Mouse (Mus musculus) hindbrain, embryonic 13.5 days (tissue): ENCODE results near the gene U2surp. TPM values are rescaled to one million over a fixed set of nuclear protein-coding genes. Genes with fewer than 3 reads are reported as not detected.

Experiments used
- ATAC-seq: fragments of 200-750 bp; cut with Nextera tagmentation; 2 replicates; pipeline ENCODE4 v1.8.0; 2017; ENCODE audit warnings: moderate TSS enrichment; ENCODE audit not compliant: low FRiP score
- H3K27ac ChIP-seq: fragments of 300-500 bp; sonication (generic); 2 replicates; pipeline ENCODE4 v1.5.1; 2015; ENCODE audit warnings: inconsistent platforms, mild to moderate bottlenecking, moderate library complexity
- H3K27me3 ChIP-seq: fragments of 300-500 bp; sonication (generic); 2 replicates; pipeline ENCODE4 v1.6.1; 2015; ENCODE audit warnings: mild to moderate bottlenecking, inconsistent platforms
- H3K36me3 ChIP-seq: fragments of 300-500 bp; sonication (generic); 2 replicates; pipeline ENCODE4 v1.6.1; 2015; ENCODE audit warnings: mild to moderate bottlenecking, inconsistent platforms
- H3K4me1 ChIP-seq: fragments of 300-500 bp; sonication (generic); replicated peaks from 2 replicates; pipeline ENCODE4 v1.6.1; 2015; ENCODE audit warnings: inconsistent platforms
- H3K4me2 ChIP-seq: fragments of 300-500 bp; sonication (generic); 2 replicates; pipeline ENCODE4 v1.6.1; 2015; ENCODE audit warnings: inconsistent platforms, mild to moderate bottlenecking, moderate library complexity
- H3K4me3 ChIP-seq: fragments of 300-500 bp; sonication (generic); 2 replicates; pipeline ENCODE4 v1.5.1; 2015; ENCODE audit warnings: mild to moderate bottlenecking, inconsistent platforms
- H3K9ac ChIP-seq: fragments of 300-500 bp; sonication (generic); 2 replicates; pipeline ENCODE4 v1.6.1; 2015; ENCODE audit warnings: mild to moderate bottlenecking, inconsistent platforms
- H3K9me3 ChIP-seq: fragments of 300-500 bp; sonication (generic); 2 replicates; pipeline ENCODE4 v1.6.1; 2016; ENCODE audit warnings: inconsistent platforms
- WGBS: fragments of 180-500 bp; shearing (Covaris S2); methylation state at CpG from one replicate; pipeline ENCODE4 v1.1.7; 2015; 5-methylcytosine and 5-hydroxymethylcytosine counted together
- polyA plus RNA-seq: library from polyadenylated mRNA; unstranded; fragments of >200 nt; fragmentation: Nextera tagmentation; extraction: Ambion mirVana; gene quantifications from 2 replicates; pipeline ENCODE4 v1.2.1, GENCODE M21; 2015

Gene U2surp
- 156 and 158 TPM in 2 replicates for polyA plus RNA-seq

DNA sequence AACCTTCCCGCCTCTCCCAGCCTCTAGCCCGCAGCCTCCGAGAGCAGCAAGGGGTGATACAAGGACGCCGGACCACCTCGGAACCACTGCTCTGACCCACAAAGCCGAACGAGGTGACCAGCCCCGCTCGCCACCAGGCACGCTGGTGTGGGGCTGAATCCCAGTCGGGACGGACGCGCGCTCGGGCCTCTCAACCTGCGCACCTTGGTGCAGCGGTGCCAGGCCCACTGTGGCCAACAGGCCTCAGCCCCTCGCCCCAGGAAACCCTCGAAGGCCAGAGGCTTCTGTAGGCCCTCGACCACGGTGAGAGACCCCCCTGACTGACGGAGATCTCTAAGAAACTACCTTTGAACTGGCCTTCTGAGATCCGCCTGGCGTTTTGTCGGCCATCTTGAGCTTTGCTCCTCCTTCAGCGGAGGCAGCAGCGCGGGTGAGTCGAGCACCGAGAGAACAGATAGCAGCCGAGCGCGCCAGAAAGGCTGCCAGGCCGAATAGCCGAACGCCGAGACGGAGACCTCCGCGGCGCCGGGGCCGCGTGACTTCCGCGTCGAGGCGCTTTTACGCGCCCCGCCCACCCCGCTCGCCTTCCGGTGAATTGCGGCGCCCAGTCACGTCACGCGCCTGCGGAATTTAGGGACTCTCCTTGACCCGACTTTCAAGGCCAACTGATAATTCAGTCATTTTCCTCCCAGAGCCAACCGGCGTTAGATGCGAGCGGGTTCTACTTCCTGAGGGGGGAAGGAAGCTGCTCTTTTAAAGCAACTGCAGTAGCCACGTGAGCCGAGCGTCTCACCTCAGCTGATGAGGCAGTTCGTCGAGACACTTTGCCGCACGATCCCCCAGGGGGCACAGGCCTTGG, at the start of gene U2surp:
Gene U2surp, minus strand, starts transcription at position 525 of the 859 bp plus-strand sequence.
- Histone ChIP-seq H3K9me3 (no peaks in the 10 kb centered on the region), H3K27me3 (no peaks in the 10 kb centered on the region), H3K27ac (peak within 1 kb of the TSS; percentile 92), H3K4me1 (peaks cover 19% of the 10 kb centered on the region), H3K9ac (peak within 1 kb of the TSS; percentile 94), H3K36me3 (0 out of 2 replicates have a peak, but pooled peaks cover 3% of the 10 kb centered on the region), H3K4me2 (peak within 1 kb of the TSS; percentile 84), H3K4me3 (peak within 1 kb of the TSS; percentile 98)
- peak; percentile 97 for ATAC-seq
- WGBS: under 1% methylated on average over 74 of the region's 74 CpGs

DNA sequence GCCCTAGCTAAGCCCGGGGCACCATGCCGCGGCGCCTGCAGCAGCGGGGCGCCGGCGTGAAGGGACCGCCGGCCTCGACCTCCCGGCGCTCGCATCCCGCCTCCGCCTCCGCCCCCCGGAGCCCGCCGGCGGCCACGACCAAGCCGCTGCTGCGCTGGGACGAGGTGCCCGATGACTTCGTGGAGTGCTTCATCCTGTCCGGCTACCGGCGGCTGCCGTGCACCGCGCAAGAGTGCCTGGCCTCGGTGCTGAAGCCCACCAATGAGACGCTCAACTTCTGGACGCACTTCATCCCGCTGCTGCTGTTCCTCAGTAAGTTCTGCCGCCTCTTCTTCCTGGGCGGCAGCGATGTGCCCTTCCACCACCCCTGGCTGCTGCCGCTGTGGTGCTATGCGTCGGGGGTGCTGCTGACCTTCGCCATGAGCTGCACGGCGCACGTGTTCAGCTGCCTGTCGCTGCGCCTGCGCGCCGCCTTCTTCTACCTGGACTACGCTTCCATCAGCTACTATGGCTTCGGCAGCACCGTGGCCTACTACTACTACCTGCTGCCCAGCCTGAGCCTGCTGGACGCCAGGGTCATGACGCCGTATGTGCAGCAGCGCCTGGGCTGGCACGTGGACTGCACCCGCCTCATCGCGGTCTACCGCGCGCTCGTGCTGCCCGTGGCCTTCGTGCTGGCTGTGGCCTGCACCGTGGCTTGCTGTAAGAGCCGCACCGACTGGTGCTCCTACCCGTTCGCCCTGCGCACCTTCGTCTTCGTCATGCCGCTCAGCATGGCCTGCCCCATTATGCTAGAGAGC, 48.3 kb upstream of the U2surp start:
- 10% methylated on average over 71 of the region's 78 CpGs for WGBS
- peak overlapping the region; percentile 85 for H3K27ac ChIP-seq
- peak overlapping the region; percentile 67 for H3K4me3 ChIP-seq
- peak; percentile 71 for ATAC-seq
- H3K36me3 ChIP-seq: no peaks in the 10 kb centered on the region
- H3K27me3 ChIP-seq: peaks cover 54% of the 10 kb centered on the region
- peak overlapping the region; percentile 86 for H3K9ac ChIP-seq
- H3K4me2 ChIP-seq: peak overlapping the region; percentile 88
- H3K4me1 ChIP-seq: peaks cover 28% of the 10 kb centered on the region
- no peaks in the 10 kb centered on the region for H3K9me3 ChIP-seq

- peaks cover 28% of the 10 kb centered on the region for H3K4me1 ChIP-seq
- peak within 1 kb of the TSS; percentile 67 for H3K4me3 ChIP-seq
- peak within 1 kb of the TSS; percentile 85 for H3K27ac ChIP-seq
- no peaks in the 10 kb centered on the region for H3K36me3 ChIP-seq
- no peaks in the 10 kb centered on the region for H3K9me3 ChIP-seq
- ATAC-seq: peak; percentile 76
- peak within 1 kb of the TSS; percentile 86 for H3K9ac ChIP-seq
- H3K4me2 ChIP-seq: peak within 1 kb of the TSS; percentile 88
- WGBS: under 1% methylated on average over 55 of the region's 118 CpGs
- H3K27me3 ChIP-seq: peaks cover 53% of the 10 kb centered on the region
Measured at GRCm38 (mm10) chr9:95559059-95559935, 47.5 kb upstream of the U2surp start, which contains the start of gene Paqr9. Gene Paqr9, plus strand, starts transcription at chr9:95559657.

DNA sequence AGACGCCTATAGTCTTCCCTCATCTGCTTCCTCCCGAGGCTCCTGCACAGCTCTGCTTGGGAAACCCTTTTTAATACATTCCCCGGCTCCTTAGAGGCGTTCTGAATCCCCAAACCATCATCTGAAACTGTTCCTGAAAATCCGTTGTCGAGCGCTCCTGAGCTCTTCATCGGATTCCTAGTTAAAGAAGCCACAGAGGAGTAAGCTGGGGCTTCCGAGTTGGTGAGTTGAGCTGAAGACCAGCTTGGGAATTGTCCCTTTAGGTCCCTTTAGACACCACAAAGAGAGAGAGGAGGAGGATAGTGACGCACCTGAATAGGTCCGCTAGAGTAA, 46.9 kb upstream of the U2surp start:
- WGBS: 10% methylated on average over 11 of the region's 11 CpGs
- Histone ChIP-seq H3K4me2 (peak overlapping the region; percentile 88), H3K9ac (peak overlapping the region; percentile 86), H3K36me3 (no peaks in the 10 kb centered on the region), H3K4me3 (peak overlapping the region; percentile 67), H3K27me3 (peaks cover 52% of the 10 kb centered on the region), H3K4me1 (peaks cover 28% of the 10 kb centered on the region), H3K9me3 (no peaks in the 10 kb centered on the region), H3K27ac (peak overlapping the region; percentile 85)
- ATAC-seq: no peak

DNA sequence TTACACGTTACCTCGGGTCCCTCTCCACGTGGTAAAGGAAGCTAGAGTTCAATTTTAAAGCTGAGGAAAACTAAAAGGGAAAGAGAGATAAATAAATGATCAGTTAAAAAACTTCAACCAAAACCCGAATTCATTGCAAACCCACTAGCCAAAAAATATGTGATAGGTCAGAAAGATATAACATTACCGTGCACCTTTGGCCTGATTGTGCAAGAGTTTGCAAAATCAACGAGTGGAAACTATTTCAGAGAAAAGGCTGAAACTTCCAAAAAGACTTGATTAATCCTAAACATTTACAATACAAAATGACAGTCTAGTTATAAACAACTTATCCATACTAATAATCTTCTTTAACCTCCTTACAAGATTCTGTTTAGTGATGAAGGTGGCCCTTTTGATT, 45.9 kb upstream of the U2surp start:
- WGBS: 70% methylated on average over 6 of the region's 6 CpGs
- H3K27me3 ChIP-seq: peaks cover 53% of the 10 kb centered on the region

GRCm38 (mm10) chr9:95556067-95556512, 44.3 kb upstream of the U2surp start:
- H3K9ac ChIP-seq: no peak overlapping the region
- no peaks in the 10 kb centered on the region for H3K36me3 ChIP-seq
- ATAC-seq: no peak
- no peaks in the 10 kb centered on the region for H3K9me3 ChIP-seq
- H3K4me1 ChIP-seq: peaks cover 22% of the 10 kb centered on the region
- whole genome bisulfite sequencing: 93% methylated on average over 4 of the region's 4 CpGs
- no peak overlapping the region for H3K27ac ChIP-seq
- H3K4me2 ChIP-seq: no peak overlapping the region
- peaks cover 41% of the 10 kb centered on the region for H3K27me3 ChIP-seq
- H3K4me3 ChIP-seq: no peak overlapping the region

More for the DNA sequence above, 45.9 kb upstream of the U2surp start:
- H3K4me3 ChIP-seq: no peak overlapping the region
- H3K4me1 ChIP-seq: peaks cover 28% of the 10 kb centered on the region
- no peak overlapping the region for H3K27ac ChIP-seq
- no peak overlapping the region for H3K9ac ChIP-seq
- no peaks in the 10 kb centered on the region for H3K36me3 ChIP-seq
- H3K9me3 ChIP-seq: no peaks in the 10 kb centered on the region
- ATAC-seq: no peak
- no peak overlapping the region for H3K4me2 ChIP-seq

- WGBS: 78% methylated on average over 5 of the region's 5 CpGs
- Histone ChIP-seq H3K4me2 (no peak overlapping the region), H3K27me3 (peaks cover 33% of the 10 kb centered on the region), H3K4me3 (no peak overlapping the region), H3K36me3 (no peaks in the 10 kb centered on the region), H3K9ac (no peak overlapping the region), H3K4me1 (peaks cover 14% of the 10 kb centered on the region), H3K27ac (no peak overlapping the region), H3K9me3 (no peaks in the 10 kb centered on the region)
- ATAC-seq: no peak
Measured at GRCm38 (mm10) chr9:95555233-95555740, 43.5 kb upstream of the U2surp start.

DNA sequence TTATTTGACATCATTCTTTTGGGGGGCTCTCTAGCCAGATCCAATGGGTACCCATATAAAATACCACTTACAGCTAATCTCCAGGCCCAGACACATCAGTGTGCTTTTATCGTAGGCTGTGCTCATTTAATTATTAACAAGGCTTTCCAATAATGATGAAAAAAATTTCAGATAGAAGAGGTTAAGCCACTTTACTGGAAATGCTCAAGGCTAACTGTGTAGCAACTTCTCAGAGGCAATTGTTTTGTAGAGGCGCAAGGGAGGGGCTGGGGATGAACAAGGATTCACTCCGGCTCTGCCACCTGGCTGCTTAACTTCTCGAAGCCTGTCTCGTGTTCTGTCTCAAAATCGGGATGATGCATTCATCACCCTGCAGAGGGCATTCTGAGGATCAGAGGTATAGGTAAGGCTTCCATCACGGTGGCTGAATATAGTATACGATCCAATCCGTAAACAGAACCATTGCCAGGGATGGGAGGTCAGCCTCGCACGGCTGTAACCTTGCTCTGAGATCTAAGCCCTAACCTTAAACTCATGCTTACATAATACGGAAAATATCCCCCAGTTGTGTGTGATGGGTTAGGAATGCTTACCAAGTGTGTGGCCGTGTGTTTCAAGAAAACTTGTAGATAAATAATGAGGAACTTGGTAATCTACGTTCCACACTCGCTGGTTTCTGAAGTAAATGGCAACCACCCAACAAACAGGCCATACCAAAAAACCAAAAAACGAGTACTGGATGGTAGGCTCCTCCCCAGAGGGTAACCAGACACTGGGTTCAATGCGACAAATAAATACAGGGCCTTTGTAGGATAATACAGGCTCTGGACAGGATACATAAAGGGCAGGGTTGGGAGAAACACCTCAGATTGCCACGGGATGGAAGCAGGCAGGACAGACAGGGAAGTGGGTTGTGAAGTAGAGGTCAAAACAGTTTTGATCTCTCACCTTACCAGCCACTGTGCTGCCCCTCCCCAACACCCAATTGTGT, 42.7 kb upstream of the U2surp start:
- no peak for ATAC-seq
- H3K9ac ChIP-seq: no peak overlapping the region
- H3K4me3 ChIP-seq: no peak overlapping the region
- no peak overlapping the region for H3K4me2 ChIP-seq
- H3K27ac ChIP-seq: no peak overlapping the region
- peaks cover 9% of the 10 kb centered on the region for H3K4me1 ChIP-seq
- peaks cover 30% of the 10 kb centered on the region for H3K27me3 ChIP-seq
- no peaks in the 10 kb centered on the region for H3K36me3 ChIP-seq
- no peaks in the 10 kb centered on the region for H3K9me3 ChIP-seq
- 89% methylated on average over 18 of the region's 18 CpGs for WGBS

- WGBS: 75% methylated on average over 10 of the region's 10 CpGs
- Histone ChIP-seq H3K9ac (no peak overlapping the region), H3K36me3 (no peaks in the 10 kb centered on the region), H3K27me3 (peaks cover 14% of the 10 kb centered on the region), H3K4me3 (no peak overlapping the region), H3K4me1 (no peaks in the 10 kb centered on the region), H3K4me2 (no peak overlapping the region), H3K9me3 (no peaks in the 10 kb centered on the region), H3K27ac (no peak overlapping the region)
- no peak for ATAC-seq
Measured at GRCm38 (mm10) chr9:95552175-95552705, 40.4 kb upstream of the U2surp start.

DNA sequence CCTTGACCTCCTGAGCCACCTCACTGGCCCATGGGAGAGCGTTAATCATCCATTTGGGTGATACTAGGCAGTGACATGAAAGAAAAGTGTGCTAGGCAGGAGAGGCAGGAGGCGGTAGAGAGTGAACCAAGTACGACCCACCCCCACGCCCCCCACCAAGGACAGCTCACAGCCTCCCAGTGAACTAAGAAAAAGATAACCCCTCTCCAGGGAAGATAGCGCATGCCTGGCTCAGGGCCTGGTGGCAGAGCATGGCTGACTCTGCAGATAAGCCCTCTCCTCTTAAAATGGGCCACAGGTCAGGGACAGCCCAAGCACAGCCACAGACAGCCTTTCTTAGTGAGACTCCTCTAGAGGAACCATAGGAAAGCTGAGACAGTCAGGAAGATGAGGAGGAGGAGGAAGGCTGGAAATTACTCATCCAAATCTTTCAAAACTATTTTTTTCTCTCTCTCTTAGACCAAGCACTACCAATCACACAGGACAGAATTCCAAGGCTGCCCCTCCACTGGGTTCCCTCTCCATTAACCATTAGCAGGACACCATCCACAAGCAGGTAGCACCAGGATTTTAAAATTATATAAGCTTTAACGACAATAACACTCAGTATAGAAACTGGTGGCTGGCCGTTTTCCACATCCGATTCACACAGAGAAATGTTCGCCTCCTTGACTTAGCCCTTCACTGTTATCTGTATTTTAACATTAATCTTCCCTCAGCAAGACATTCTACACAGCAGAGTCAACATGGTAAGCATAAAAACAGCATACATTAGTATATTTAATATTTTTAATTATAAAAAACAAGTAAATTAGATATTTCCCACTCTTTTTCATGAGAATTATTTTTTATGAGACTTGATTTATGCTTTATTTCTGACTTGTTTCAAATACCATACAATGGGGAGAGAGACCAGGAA, 39.3 kb upstream of the U2surp start:
- Histone ChIP-seq H3K27ac (no peak overlapping the region), H3K9me3 (no peaks in the 10 kb centered on the region), H3K36me3 (no peaks in the 10 kb centered on the region), H3K27me3 (peaks cover 4% of the 10 kb centered on the region), H3K4me2 (no peak overlapping the region), H3K4me1 (no peaks in the 10 kb centered on the region), H3K4me3 (no peak overlapping the region), H3K9ac (no peak overlapping the region)
- WGBS: 76% methylated on average over 9 of the region's 9 CpGs
- ATAC-seq: peak; percentile 41
